In the genomic region with DNA sequence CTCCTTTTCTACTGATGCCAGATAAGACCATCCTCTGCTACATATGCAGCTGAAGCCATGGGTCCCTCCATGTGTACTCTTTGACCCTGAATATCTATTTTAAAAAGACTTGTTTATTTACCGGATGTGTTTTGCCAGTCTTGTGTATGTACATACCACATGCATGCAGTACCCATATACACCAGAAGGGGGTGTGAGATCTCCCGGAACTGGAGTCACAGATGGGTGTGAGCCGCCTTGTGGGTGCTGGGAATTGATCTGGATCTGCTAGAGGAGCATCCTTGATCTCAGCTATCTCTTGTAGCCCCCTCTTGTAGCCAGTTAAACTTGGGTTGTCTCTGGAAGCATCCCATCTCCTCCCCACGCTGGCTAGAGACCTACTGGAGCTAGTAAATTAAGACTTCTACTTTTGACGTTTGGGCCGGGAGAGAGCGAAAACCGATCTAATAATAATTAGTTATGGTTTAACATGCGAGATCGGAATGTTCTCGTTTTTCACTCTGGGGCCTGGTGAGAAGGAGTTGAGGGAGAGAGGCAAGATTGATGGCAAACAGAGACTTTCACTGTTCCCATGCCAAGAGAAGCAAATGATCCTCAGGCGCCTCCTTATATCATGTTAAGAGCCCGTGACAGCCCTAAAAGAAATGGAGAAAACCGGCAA, we compare ENCODE assay signal across 8 mouse cellular contexts.
DNase-seq lines count a peak whose midpoint lies in the region; ATAC-seq and TF ChIP-seq lines count a peak whose summit lies in the region.

No protein-coding gene starts in this region.

- no peaks in the 10 kb centered on the region for H3K9me3 ChIP-seq in hindbrain, postnatal 0 days (ENCODE audit: low read length)
- no peaks in the 10 kb centered on the region for H3K9me3 ChIP-seq in hindbrain, embryonic 11.5 days (ENCODE audit: control insufficient read depth, low read length)
- no peaks in the 10 kb centered on the region; the same call in 1 of the 2 replicates for H3K9me3 ChIP-seq in kidney, embryonic 14.5 days (ENCODE audit: control insufficient read depth, low read length)

- WGBS in hindbrain, postnatal 0 days = 49% methylated on average over 14 of the region's 14 CpGs
- 78% methylated on average over 14 of the region's 14 CpGs for WGBS in hindbrain, embryonic 11.5 days
- WGBS in kidney, embryonic 14.5 days = 29% methylated on average over 14 of the region's 14 CpGs

- no peak for ATAC-seq in hindbrain, postnatal 0 days
- ATAC-seq in hindbrain, embryonic 11.5 days (ENCODE audit: low FRiP score) = no peak
- peak; percentile 82 for ATAC-seq in kidney, embryonic 14.5 days (ENCODE audit: low FRiP score, low TSS enrichment)

- no peaks in the 10 kb centered on the region for H3K36me3 ChIP-seq in hindbrain, postnatal 0 days (ENCODE audit: insufficient read depth, low read length)
- no peaks in the 10 kb centered on the region for H3K36me3 ChIP-seq in hindbrain, embryonic 11.5 days (ENCODE audit: control insufficient read depth, insufficient read depth, low read length)
- no peaks in the 10 kb centered on the region for H3K36me3 ChIP-seq in kidney, embryonic 14.5 days (ENCODE audit: control insufficient read depth, insufficient read depth, low read length)

- TF ChIP-seq CTCF in hindbrain, postnatal 0 days (IDR thresholded peaks at IDR 0.05; ENCODE audit: low read depth) = peak; percentile 60

- no peaks in the 10 kb centered on the region for H3K27me3 ChIP-seq in hindbrain, postnatal 0 days (ENCODE audit: insufficient read depth, low read length)
- no peaks in the 10 kb centered on the region for H3K27me3 ChIP-seq in hindbrain, embryonic 11.5 days (ENCODE audit: control insufficient read depth, insufficient read depth, low read length)
- H3K27me3 ChIP-seq in kidney, embryonic 14.5 days (ENCODE audit: control insufficient read depth, insufficient read depth, low read length) = no peaks in the 10 kb centered on the region

- peak; percentile 40 for DNase-seq in hindbrain, postnatal 0 days (ENCODE audit: low spot score)
- DNase-seq in hindbrain, embryonic 11.5 days (ENCODE audit: low spot score) = no peak
- peak; percentile 28 for DNase-seq in NIH3T3 (ENCODE audit: low read depth)
- peak; percentile 44 for DNase-seq in lung, postnatal 14 days
- no peak for DNase-seq in urinary bladder, adult 18-20 months (ENCODE audit: low spot score in 2 of 2)
- no peak for DNase-seq in Muller cell, postnatal 12 days (ENCODE audit: inconsistent ontology term)
- no peak for DNase-seq in adrenal gland, postnatal 36 days

- no peak overlapping the region for H3K27ac ChIP-seq in hindbrain, postnatal 0 days
- no peak overlapping the region for H3K27ac ChIP-seq in hindbrain, embryonic 11.5 days (ENCODE audit: low read depth, low read length)
- H3K27ac ChIP-seq in kidney, embryonic 14.5 days (ENCODE audit: low read depth, low read length) = peak overlapping the region; percentile 84

- H3K9ac ChIP-seq in hindbrain, postnatal 0 days (replicated peaks; ENCODE audit: low read length) = no peak overlapping the region
- H3K9ac ChIP-seq in hindbrain, embryonic 11.5 days (ENCODE audit: low read depth, low read length) = no peak overlapping the region
- H3K9ac ChIP-seq in kidney, embryonic 14.5 days (ENCODE audit: low read depth, low read length) = no peak overlapping the region

- no peaks in the 10 kb centered on the region for H3K4me1 ChIP-seq in hindbrain, postnatal 0 days (ENCODE audit: insufficient read depth, low read length)
- H3K4me1 ChIP-seq in hindbrain, embryonic 11.5 days (replicated peaks; ENCODE audit: control insufficient read depth, insufficient read depth, low read length) = no peaks in the 10 kb centered on the region
- 0 out of 2 replicates have a peak, but pooled peaks cover 21% of the 10 kb centered on the region for H3K4me1 ChIP-seq in kidney, embryonic 14.5 days (ENCODE audit: control insufficient read depth, insufficient read depth, low read length)

- H3K4me3 ChIP-seq in hindbrain, postnatal 0 days (ENCODE audit: low read length) = no peak overlapping the region
- no peak overlapping the region for H3K4me3 ChIP-seq in hindbrain, embryonic 11.5 days (ENCODE audit: low read depth, low read length)
- H3K4me3 ChIP-seq in kidney, embryonic 14.5 days (ENCODE audit: low read length) = no peak overlapping the region

- H3K4me2 ChIP-seq in hindbrain, postnatal 0 days (ENCODE audit: low read depth, low read length) = no peak overlapping the region
- H3K4me2 ChIP-seq in hindbrain, embryonic 11.5 days (replicated peaks; ENCODE audit: low read depth, low read length) = no peak overlapping the region
- H3K4me2 ChIP-seq in kidney, embryonic 14.5 days (replicated peaks; ENCODE audit: low read depth, low read length) = no peak overlapping the region

Comparison
In these comparisons a context has a peak if more than half of its experiments do, and no peak if none do; other contexts are left out.
1. DNase-seq: peak in hindbrain, postnatal 0 days (single experiment), NIH3T3 (single experiment) and lung, postnatal 14 days (single experiment); none in hindbrain, embryonic 11.5 days (single experiment), urinary bladder, adult 18-20 months (0 of 2), Muller cell, postnatal 12 days (single experiment) and adrenal gland, postnatal 36 days (0 of 2).